Mouse (Mus musculus): ENCODE data around the gene Epha1.

The Epha1 gene

GRCm38 (mm10) chr6:42324482-42325267 lies 48.4 kb downstream of the Epha1 start, which contains the start of gene Fam131b:
Fam131b (minus strand) TSS chr6:42324643.
- DNase-seq (ENCODE audit: low read depth, low spot score), result peak; percentile 73

GRCm38 (mm10) chr6:42324067-42324481 lies 49.0 kb downstream of the Epha1 start:
- DNase-seq (ENCODE audit: low read depth, low spot score), result no peak

GRCm38 (mm10) chr6:42323371-42324066 lies 49.5 kb downstream of the Epha1 start:
- DNase-seq (ENCODE audit: low read depth, low spot score), result peak; percentile 9

GRCm38 (mm10) chr6:42318293-42318692 lies 54.8 kb downstream of the Epha1 start:
- no peak for DNase-seq (ENCODE audit: low read depth, low spot score)

- no peak for DNase-seq (ENCODE audit: low read depth, low spot score)
Measured at GRCm38 (mm10) chr6:42310427-42311053, 62.5 kb downstream of the Epha1 start.

GRCm38 (mm10) chr6:42309816-42310378 lies 63.2 kb downstream of the Epha1 start:
- DNase-seq (ENCODE audit: low read depth, low spot score), result peak; percentile 8

All from CD4-positive, CD25-positive, alpha-beta regulatory T cell, adult 2 months (primary cell).